Mouse (Mus musculus) intestine, postnatal 0 days (tissue): Measurements from ENCODE around the gene Lrriq3. TPM values are rescaled to one million over a fixed set of nuclear protein-coding genes. Genes with fewer than 3 reads are reported as not detected.
A peak's percentile ranks its signal among the peaks of the same experiment; 100 is the strongest.

Experiments used
- ATAC-seq: fragments of 200-750 bp; cut with Nextera tagmentation; 2 replicates; pipeline ENCODE4 v1.8.0; 2017; ENCODE audit warnings: mild to moderate bottlenecking, moderate TSS enrichment, moderate library complexity
- H3K27ac ChIP-seq: fragments of 300-500 bp; sonication (generic); 2 replicates; pipeline ENCODE4 v1.5.1; 2014; ENCODE audit warnings: mild to moderate bottlenecking, low read depth, low read length, moderate library complexity
- H3K27me3 ChIP-seq: fragments of 300-500 bp; sonication (generic); replicated peaks from 2 replicates; pipeline ENCODE4 v1.6.1; 2014; ENCODE audit warnings: low read length, mixed read lengths; ENCODE audit not compliant: control insufficient read depth, insufficient read depth
- H3K36me3 ChIP-seq: fragments of 300-500 bp; sonication (generic); 2 replicates; pipeline ENCODE4 v1.6.1; 2014; ENCODE audit warnings: mild to moderate bottlenecking, moderate library complexity; ENCODE audit not compliant: control insufficient read depth, insufficient read depth
- H3K4me1 ChIP-seq: fragments of 300-500 bp; sonication (generic); replicated peaks from 2 replicates; pipeline ENCODE4 v1.6.1; 2014; ENCODE audit warnings: antibody characterized with exemption, low read length, mixed read lengths; ENCODE audit not compliant: control insufficient read depth, insufficient read depth
- H3K4me2 ChIP-seq: fragments of 300-500 bp; sonication (generic); replicated peaks from 2 replicates; pipeline ENCODE4 v1.6.1; 2014; ENCODE audit warnings: low read depth, mild to moderate bottlenecking, moderate library complexity
- H3K4me3 ChIP-seq: fragments of 300-500 bp; sonication (generic); 2 replicates; pipeline ENCODE4 v1.5.1; 2014; ENCODE audit warnings: low read depth, low read length
- H3K9ac ChIP-seq: fragments of 300-500 bp; sonication (generic); 2 replicates; pipeline ENCODE4 v1.6.1; 2014; ENCODE audit warnings: mild to moderate bottlenecking, low read depth, low read length
- H3K9me3 ChIP-seq: fragments of 300-500 bp; sonication (generic); 2 replicates; pipeline ENCODE4 v1.6.1; 2016; ENCODE audit warnings: mixed run types; ENCODE audit not compliant: control insufficient read depth
- CTCF ChIP-seq: sonication (generic); IDR thresholded peaks from 2 replicates; pipeline ENCODE4 v1.5.1; 2016; ENCODE audit warnings: low read depth, mild to moderate bottlenecking, control low read depth, antibody characterized with exemption, moderate library complexity
- WGBS: fragments of 180-500 bp; shearing (Covaris S2); extraction: QIAGEN DNeasy Blood & Tissue Kit; methylation state at CpG from one replicate; pipeline ENCODE4 v1.1.7; 2014; 5-methylcytosine and 5-hydroxymethylcytosine counted together
- polyA plus RNA-seq: library from polyadenylated mRNA; unstranded; fragments of >200 nt; fragmentation: Nextera tagmentation; extraction: Ambion mirVana; gene quantifications from 2 replicates; pipeline ENCODE4 v1.2.1, GENCODE M21; 2015

Lrriq3 gene
- polyA plus RNA-seq, result 1.2 and 1.5 TPM in 2 replicates

- Histone ChIP-seq H3K27ac (peak within 1 kb of the TSS; percentile 83), H3K9ac (peak within 1 kb of the TSS; percentile 65), H3K4me2 (peak within 1 kb of the TSS; percentile 74), H3K4me1 (no peaks in the 10 kb centered on the region), H3K9me3 (no peaks in the 10 kb centered on the region), H3K36me3 (peaks cover 5% of the 10 kb centered on the region; the same call in 1 of the 2 replicates), H3K4me3 (peak within 1 kb of the TSS; percentile 50), H3K27me3 (no peaks in the 10 kb centered on the region)
- 0 out of 2 replicates have a peak, but pooled peaks have one; percentile 25 for TF ChIP-seq CTCF
- under 1% methylated on average over 47 of the region's 47 CpGs for WGBS
- peak; percentile 99 for ATAC-seq
Measured at GRCm38 (mm10) chr3:155093116-155093956, at the start of gene Lrriq3, which contains the start of gene Fpgt. TSS of gene Lrriq3 (plus strand) at chr3:155093434. TSS of gene Fpgt (minus strand) at chr3:155093403.

DNA sequence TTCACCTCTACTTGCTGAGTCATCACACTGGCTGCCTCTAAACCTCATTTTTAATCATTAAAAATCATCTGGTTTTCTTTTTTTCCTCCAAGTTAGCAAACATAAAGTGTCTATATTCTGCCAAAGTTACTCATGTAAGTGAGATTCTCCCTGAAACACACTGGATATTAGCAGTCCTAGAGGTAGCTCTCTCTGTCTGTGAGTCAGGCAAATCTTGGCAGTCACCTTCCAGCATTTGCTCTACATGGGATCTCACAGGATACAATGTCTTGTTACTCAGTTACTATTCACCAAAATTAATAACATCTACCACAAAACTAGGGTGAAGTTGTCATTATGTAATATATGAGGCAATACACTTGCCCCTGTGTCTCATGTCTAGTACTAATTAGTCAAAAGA, 41.2 kb upstream of the Lrriq3 start:
- Histone ChIP-seq H3K4me2 (no peak overlapping the region), H3K4me3 (no peak overlapping the region), H3K27ac (no peak overlapping the region), H3K36me3 (no peaks in the 10 kb centered on the region), H3K9ac (no peak overlapping the region), H3K9me3 (no peaks in the 10 kb centered on the region), H3K4me1 (no peaks in the 10 kb centered on the region), H3K27me3 (no peaks in the 10 kb centered on the region)
- TF ChIP-seq CTCF, result no peak
- no peak for ATAC-seq

- Histone ChIP-seq H3K27me3 (no peaks in the 10 kb centered on the region), H3K36me3 (no peaks in the 10 kb centered on the region), H3K9me3 (no peaks in the 10 kb centered on the region), H3K4me3 (no peak overlapping the region), H3K4me2 (no peak overlapping the region), H3K9ac (no peak overlapping the region), H3K4me1 (no peaks in the 10 kb centered on the region), H3K27ac (no peak overlapping the region)
- peak; percentile 33; the same call in 1 of the 2 replicates for ATAC-seq
- WGBS, result 39% methylated on average over 1 of the region's 1 CpGs
- no peak for TF ChIP-seq CTCF
Measured at GRCm38 (mm10) chr3:155053189-155053588, 40.0 kb upstream of the Lrriq3 start.

GRCm38 (mm10) chr3:155055231-155055916, 37.9 kb upstream of the Lrriq3 start, which contains the start of gene Tnni3k:
TSS of gene Tnni3k (minus strand) at chr3:155055407.
- 60% methylated on average over 6 of the region's 6 CpGs for WGBS
- no peak for ATAC-seq
- no peak within 1 kb of the TSS for H3K4me3 ChIP-seq
- H3K9ac ChIP-seq, result no peak within 1 kb of the TSS
- H3K27ac ChIP-seq, result no peak within 1 kb of the TSS
- no peaks in the 10 kb centered on the region for H3K36me3 ChIP-seq
- no peak within 1 kb of the TSS for H3K4me2 ChIP-seq
- no peaks in the 10 kb centered on the region for H3K4me1 ChIP-seq
- H3K9me3 ChIP-seq, result no peaks in the 10 kb centered on the region
- no peaks in the 10 kb centered on the region for H3K27me3 ChIP-seq
- no peak for TF ChIP-seq CTCF

DNA sequence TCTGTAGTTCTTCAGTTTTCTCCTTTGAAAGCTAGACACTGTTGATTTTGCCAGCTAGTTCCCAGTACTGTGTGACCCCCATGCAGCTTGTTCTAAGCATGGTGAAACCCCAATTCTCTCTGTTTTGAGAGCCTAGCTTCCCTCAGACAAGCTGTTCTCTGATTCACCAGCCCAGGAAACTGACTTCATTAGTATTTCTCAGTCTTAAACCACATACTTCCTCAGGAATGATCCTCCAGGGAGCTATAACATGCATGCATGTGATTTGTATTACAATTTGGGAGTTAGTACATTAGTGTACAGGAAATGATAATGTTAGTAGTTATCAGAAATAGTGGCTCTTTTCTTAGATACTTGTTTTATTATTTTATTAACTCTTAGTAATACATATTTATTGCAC, 36.6 kb upstream of the Lrriq3 start:
- no peak for TF ChIP-seq CTCF
- Histone ChIP-seq H3K9me3 (no peaks in the 10 kb centered on the region), H3K36me3 (no peaks in the 10 kb centered on the region), H3K27ac (no peak overlapping the region), H3K4me3 (no peak overlapping the region), H3K4me1 (no peaks in the 10 kb centered on the region), H3K4me2 (no peak overlapping the region), H3K9ac (no peak overlapping the region), H3K27me3 (no peaks in the 10 kb centered on the region)
- ATAC-seq, result no peak

DNA sequence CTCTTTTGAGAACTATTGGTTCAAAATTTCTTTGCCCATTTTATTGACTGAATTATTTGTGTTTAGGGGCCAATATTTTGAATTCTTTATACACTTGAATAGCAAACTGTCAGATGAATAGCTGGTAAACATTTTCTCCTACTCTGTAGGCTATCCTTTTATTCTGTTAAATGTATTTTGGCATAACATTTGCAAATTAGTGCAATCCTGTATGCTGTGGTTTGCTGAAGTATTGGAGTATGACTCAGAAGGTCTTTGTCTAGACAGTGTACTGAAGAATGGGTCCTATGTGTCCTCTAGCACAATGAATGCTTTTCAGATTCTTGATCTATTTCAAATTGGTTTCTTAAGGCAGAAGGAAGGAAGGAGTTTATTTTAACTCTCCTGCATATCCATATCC, 35.7 kb upstream of the Lrriq3 start:
- no peak overlapping the region for H3K4me3 ChIP-seq
- H3K27ac ChIP-seq, result no peak overlapping the region
- no peak for TF ChIP-seq CTCF
- H3K9ac ChIP-seq, result no peak overlapping the region
- no peak overlapping the region for H3K4me2 ChIP-seq
- no peaks in the 10 kb centered on the region for H3K9me3 ChIP-seq
- no peaks in the 10 kb centered on the region for H3K36me3 ChIP-seq
- no peak for ATAC-seq
- no peaks in the 10 kb centered on the region for H3K4me1 ChIP-seq
- no peaks in the 10 kb centered on the region for H3K27me3 ChIP-seq
